Mouse (Mus musculus): ENCODE measurements at regions not wholly inside any gene's neighbourhood (a gene's known extent, or its start where the extent isn't known, plus 50 kb on each side); places are given as distances from the start of the nearest gene placed in this dataset.
A peak's percentile ranks its signal among the peaks of the same experiment; 100 is the strongest.

DNA sequence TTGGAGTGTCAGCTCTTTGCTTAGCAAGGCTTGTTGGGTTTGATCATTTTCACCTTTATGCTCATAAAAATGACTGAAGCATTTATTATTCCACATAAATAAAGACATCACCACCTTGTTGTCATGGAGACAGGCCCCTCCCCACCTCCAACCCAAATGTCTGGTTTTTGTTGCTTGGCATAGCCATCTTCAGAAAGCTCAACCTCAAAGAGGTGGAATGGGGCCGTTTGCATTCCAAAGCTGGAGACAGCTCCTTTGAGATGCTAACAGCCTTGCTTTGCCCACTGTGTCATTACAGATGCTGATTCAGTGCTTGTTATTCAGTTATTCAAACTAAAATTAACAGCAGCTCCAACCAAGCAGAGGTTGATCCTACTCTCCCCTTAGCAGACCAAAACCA is 51.9 kb upstream of the Lgalsl start:
- Histone ChIP-seq H3K27me3 (ENCODE audit: low read depth, poor library complexity, severe bottlenecking) (no peaks in the 10 kb centered on the region), H3K27ac (replicated peaks) (no peak overlapping the region), H3K4me3 (no peak overlapping the region), H3K9me3 (replicated peaks) (no peaks in the 10 kb centered on the region), H3K36me3 (no peaks in the 10 kb centered on the region), H3K4me1 (peaks cover 20% of the 10 kb centered on the region)
- no peak for DNase-seq (ENCODE audit: low spot score)
- 42% methylated on average over 1 of the region's 1 CpGs for WGBS

- Histone ChIP-seq H3K9me3 (replicated peaks) (no peaks in the 10 kb centered on the region), H3K4me1 (peaks cover 14% of the 10 kb centered on the region), H3K27me3 (ENCODE audit: low read depth, poor library complexity, severe bottlenecking) (no peaks in the 10 kb centered on the region), H3K27ac (replicated peaks) (no peak overlapping the region), H3K4me3 (no peak overlapping the region), H3K36me3 (no peaks in the 10 kb centered on the region)
- DNase-seq (ENCODE audit: low spot score): no peak
- 82% methylated on average over 2 of the region's 2 CpGs for WGBS
Observed at GRCm38 (mm10) chr11:20883907-20884306, 53.1 kb upstream of the Lgalsl start.

DNA sequence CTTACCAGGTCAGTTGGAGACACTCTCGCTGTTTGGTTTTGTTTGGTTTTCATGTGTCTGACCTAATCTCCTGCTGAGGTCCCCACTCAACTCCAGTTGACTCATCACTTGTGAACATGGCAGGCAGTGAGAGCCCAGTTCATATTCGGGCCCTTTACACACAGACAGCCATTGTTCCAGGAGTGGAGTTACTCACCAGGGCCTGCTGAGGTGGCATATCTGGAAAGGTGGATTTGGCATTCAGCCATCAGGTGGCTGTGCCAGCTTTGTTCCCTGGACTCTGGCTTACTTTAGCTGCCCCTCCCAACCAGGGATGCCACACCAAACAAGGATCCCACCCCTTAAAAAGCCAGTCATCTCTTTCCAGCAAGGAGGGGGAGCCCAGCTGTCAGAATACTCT is 56.2 kb upstream of the Lgalsl start:
- H3K9me3 ChIP-seq (replicated peaks): no peaks in the 10 kb centered on the region
- DNase-seq (ENCODE audit: low spot score): no peak
- WGBS: 89% methylated on average over 2 of the region's 2 CpGs
- no peak overlapping the region for H3K4me3 ChIP-seq
- no peaks in the 10 kb centered on the region; the same call in 1 of the 2 replicates for H3K27me3 ChIP-seq (ENCODE audit: low read depth, poor library complexity, severe bottlenecking)
- H3K27ac ChIP-seq (replicated peaks): 0 out of 2 replicates have a peak overlapping the region, but pooled peaks have one; percentile 13
- peaks cover 14% of the 10 kb centered on the region for H3K4me1 ChIP-seq
- no peaks in the 10 kb centered on the region for H3K36me3 ChIP-seq

GRCm38 (mm10) chr11:20890479-20890878 is 59.6 kb upstream of the Lgalsl start:
- H3K4me3 ChIP-seq: no peak overlapping the region
- DNase-seq (ENCODE audit: low spot score): no peak
- H3K36me3 ChIP-seq: no peaks in the 10 kb centered on the region
- H3K4me1 ChIP-seq: peaks cover 8% of the 10 kb centered on the region
- H3K9me3 ChIP-seq (replicated peaks): no peaks in the 10 kb centered on the region
- 68% methylated on average over 3 of the region's 3 CpGs for WGBS
- no peak overlapping the region for H3K27ac ChIP-seq (replicated peaks)
- H3K27me3 ChIP-seq (ENCODE audit: low read depth, poor library complexity, severe bottlenecking): no peaks in the 10 kb centered on the region; the same call in 1 of the 2 replicates

DNA sequence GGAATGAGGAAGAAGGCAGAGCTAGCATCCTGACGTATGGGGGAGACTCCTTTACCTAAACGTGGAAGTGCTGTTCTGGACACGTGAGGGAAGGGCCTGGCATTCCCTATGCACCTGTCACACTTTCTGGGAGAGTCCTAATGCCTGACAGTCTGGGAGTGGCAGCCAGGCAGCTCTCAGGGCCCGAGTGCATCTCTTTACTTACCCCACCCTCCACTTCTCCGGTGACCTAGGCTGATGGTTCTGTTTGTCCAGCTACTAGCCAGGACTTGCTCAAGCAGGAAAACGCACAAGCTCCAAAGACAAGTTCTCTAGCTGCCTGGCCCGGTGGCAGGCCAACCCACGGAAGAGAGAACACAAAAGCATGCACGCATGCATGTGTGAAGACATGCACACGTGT is 60.9 kb upstream of the Lgalsl start:
- Histone ChIP-seq H3K4me3 (no peak overlapping the region), H3K9me3 (replicated peaks) (no peaks in the 10 kb centered on the region), H3K27me3 (ENCODE audit: low read depth, poor library complexity, severe bottlenecking) (no peaks in the 10 kb centered on the region; the same call in 1 of the 2 replicates), H3K4me1 (peaks cover 11% of the 10 kb centered on the region), H3K36me3 (no peaks in the 10 kb centered on the region), H3K27ac (replicated peaks) (no peak overlapping the region)
- DNase-seq (ENCODE audit: low spot score): no peak
- 88% methylated on average over 10 of the region's 10 CpGs for WGBS

GRCm38 (mm10) chr11:20896277-20897123 is 65.6 kb upstream of the Lgalsl start:
- WGBS: 78% methylated on average over 11 of the region's 11 CpGs
- DNase-seq (ENCODE audit: low spot score): no peak
- no peak overlapping the region for H3K4me3 ChIP-seq
- no peaks in the 10 kb centered on the region for H3K27me3 ChIP-seq (ENCODE audit: low read depth, poor library complexity, severe bottlenecking)
- H3K27ac ChIP-seq (replicated peaks): no peak overlapping the region
- H3K4me1 ChIP-seq: peaks cover 11% of the 10 kb centered on the region
- H3K9me3 ChIP-seq (replicated peaks): no peaks in the 10 kb centered on the region
- no peaks in the 10 kb centered on the region for H3K36me3 ChIP-seq

DNA sequence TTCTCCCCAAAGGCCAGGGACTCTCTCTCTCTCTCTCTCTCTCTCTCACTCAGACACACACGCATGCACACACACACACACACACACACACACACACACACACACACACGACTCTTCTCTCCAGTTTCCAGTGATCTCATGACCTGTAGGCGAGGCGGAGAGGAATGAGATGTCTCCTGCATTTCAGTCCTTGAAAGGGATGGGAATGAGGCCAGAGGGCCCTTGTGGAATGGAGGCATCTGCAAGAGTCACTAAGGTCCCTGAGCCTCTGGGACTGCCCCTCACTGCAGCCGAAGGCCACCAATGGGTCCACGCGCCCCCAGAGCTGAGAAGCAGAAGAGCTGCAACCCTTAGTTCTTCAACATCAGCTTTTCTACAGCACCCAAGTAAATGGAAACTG is 66.6 kb upstream of the Lgalsl start:
- H3K27ac ChIP-seq (replicated peaks): no peak overlapping the region
- no peaks in the 10 kb centered on the region for H3K9me3 ChIP-seq (replicated peaks)
- no peak overlapping the region for H3K4me3 ChIP-seq
- no peaks in the 10 kb centered on the region for H3K36me3 ChIP-seq
- no peaks in the 10 kb centered on the region for H3K27me3 ChIP-seq (ENCODE audit: low read depth, poor library complexity, severe bottlenecking)
- peaks cover 19% of the 10 kb centered on the region for H3K4me1 ChIP-seq
- DNase-seq (ENCODE audit: low spot score): no peak
- WGBS: 90% methylated on average over 7 of the region's 7 CpGs

DNA sequence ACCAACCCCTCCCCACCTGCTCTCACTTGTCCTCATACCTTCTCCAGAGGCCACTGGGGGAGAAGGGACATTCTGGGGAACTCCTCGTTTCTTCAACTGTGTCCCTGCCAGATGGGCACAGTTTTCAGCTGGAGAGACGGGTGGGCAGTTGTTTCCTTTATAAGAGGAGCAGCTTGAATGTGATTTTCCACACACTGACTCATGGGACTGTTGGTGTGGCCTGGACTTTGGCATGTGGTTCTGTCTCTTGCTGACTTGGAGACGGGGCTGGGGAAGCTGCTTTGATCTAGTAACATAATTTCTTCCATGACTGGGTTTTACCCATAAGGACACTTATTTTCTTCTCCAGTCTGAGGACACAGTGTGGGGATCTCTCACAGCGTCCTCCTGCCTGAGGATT is 67.7 kb upstream of the Lgalsl start:
- Histone ChIP-seq H3K4me1 (peaks cover 30% of the 10 kb centered on the region), H3K27ac (replicated peaks) (no peak overlapping the region), H3K4me3 (no peak overlapping the region), H3K36me3 (no peaks in the 10 kb centered on the region), H3K27me3 (ENCODE audit: low read depth, poor library complexity, severe bottlenecking) (no peaks in the 10 kb centered on the region), H3K9me3 (replicated peaks) (no peaks in the 10 kb centered on the region)
- no peak for DNase-seq (ENCODE audit: low spot score)
- 78% methylated on average over 4 of the region's 4 CpGs for WGBS

GRCm38 (mm10) chr11:20899766-20900165 is 68.9 kb upstream of the Lgalsl start:
- H3K27ac ChIP-seq (replicated peaks): no peak overlapping the region
- H3K27me3 ChIP-seq (ENCODE audit: low read depth, poor library complexity, severe bottlenecking): no peaks in the 10 kb centered on the region
- no peaks in the 10 kb centered on the region for H3K9me3 ChIP-seq (replicated peaks)
- H3K4me3 ChIP-seq: no peak overlapping the region
- H3K4me1 ChIP-seq: peaks cover 31% of the 10 kb centered on the region
- no peaks in the 10 kb centered on the region for H3K36me3 ChIP-seq
- WGBS: 90% methylated on average over 6 of the region's 6 CpGs
- DNase-seq (ENCODE audit: low spot score): no peak

DNA sequence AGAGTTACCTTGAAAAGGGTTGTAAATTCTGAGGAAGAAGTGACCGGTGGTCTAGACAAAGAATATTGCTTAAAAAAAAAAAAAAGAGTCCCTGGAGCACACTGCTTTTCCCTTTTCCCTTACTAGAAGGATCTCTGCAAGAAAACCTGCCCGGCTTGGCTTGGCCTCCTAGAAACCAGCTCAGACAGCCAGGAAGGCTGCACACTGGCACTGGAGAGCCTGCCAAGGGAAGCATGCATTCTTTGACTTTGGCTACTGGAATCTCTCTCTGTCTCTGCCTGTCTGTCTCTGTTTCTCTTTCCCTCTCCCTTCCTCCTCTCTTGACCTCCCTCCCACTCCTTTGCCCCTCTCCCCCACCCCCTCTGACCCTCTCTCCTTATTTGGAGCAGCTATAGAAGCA is 71.1 kb upstream of the Lgalsl start:
- no peak overlapping the region for H3K4me3 ChIP-seq
- 0 out of 2 replicates have a peak overlapping the region, but pooled peaks have one; percentile 52 for H3K27ac ChIP-seq (replicated peaks)
- no peaks in the 10 kb centered on the region for H3K36me3 ChIP-seq
- no peaks in the 10 kb centered on the region for H3K27me3 ChIP-seq (ENCODE audit: low read depth, poor library complexity, severe bottlenecking)
- peaks cover 21% of the 10 kb centered on the region for H3K4me1 ChIP-seq
- DNase-seq (ENCODE audit: low spot score): no peak
- WGBS: 76% methylated on average over 2 of the region's 2 CpGs
- H3K9me3 ChIP-seq (replicated peaks): no peaks in the 10 kb centered on the region

GRCm38 (mm10) chr11:20902910-20903309 is 72.1 kb upstream of the Lgalsl start:
- no peaks in the 10 kb centered on the region for H3K36me3 ChIP-seq
- no peaks in the 10 kb centered on the region for H3K9me3 ChIP-seq (replicated peaks)
- H3K4me1 ChIP-seq: peaks cover 21% of the 10 kb centered on the region
- WGBS: 62% methylated on average over 8 of the region's 8 CpGs
- no peak overlapping the region for H3K4me3 ChIP-seq
- no peaks in the 10 kb centered on the region for H3K27me3 ChIP-seq (ENCODE audit: low read depth, poor library complexity, severe bottlenecking)
- DNase-seq (ENCODE audit: low spot score): no peak
- H3K27ac ChIP-seq (replicated peaks): peak overlapping the region; percentile 17; the same call in 1 of the 2 replicates

DNA sequence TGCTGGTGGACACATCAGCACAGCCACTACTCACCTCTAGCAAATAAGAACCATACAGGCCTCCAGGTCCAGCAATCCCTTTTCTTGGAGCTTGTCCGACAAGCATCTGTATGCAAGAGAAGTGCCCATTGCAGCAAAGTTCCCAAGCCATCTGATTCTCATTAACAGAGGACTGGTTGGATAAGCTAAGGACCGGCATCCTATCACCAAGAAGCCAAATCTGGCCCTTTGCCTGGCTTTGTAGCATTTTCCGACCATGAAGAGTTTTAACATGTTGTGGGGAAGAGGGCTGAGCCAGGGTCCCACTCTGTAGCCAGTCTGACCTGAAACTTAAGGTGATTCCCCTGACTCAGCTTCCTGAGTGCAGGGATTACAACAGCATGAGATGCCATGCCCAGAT is 77.1 kb upstream of the Lgalsl start:
- Histone ChIP-seq H3K9me3 (replicated peaks) (no peaks in the 10 kb centered on the region), H3K4me1 (peaks cover 7% of the 10 kb centered on the region), H3K27me3 (ENCODE audit: low read depth, poor library complexity, severe bottlenecking) (no peaks in the 10 kb centered on the region), H3K4me3 (no peak overlapping the region), H3K36me3 (no peaks in the 10 kb centered on the region), H3K27ac (replicated peaks) (no peak overlapping the region)
- DNase-seq (ENCODE audit: low spot score): no peak
- WGBS: 75% methylated on average over 3 of the region's 3 CpGs

DNA sequence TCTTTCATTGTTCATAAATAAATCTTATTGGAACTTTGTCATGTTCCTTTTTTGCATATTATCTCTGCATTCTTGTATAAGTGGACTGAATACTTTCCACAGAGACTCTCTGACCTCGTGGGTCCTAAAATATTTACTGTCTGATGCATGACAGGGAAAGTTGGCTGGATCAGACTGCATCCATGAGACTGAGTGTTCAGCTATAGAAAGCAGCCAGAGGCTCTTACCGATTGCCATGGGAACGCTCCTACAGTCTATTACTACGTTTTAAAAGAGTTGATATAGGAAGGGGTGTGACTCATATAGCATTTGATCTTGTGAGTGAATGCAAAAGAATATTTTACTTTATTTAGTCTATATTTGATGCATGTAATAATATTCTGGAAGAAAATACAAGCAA is 77.6 kb upstream of the Lgalsl start:
- no peak overlapping the region for H3K4me3 ChIP-seq
- 88% methylated on average over 4 of the region's 4 CpGs for WGBS
- H3K27me3 ChIP-seq (ENCODE audit: low read depth, poor library complexity, severe bottlenecking): no peaks in the 10 kb centered on the region
- no peak overlapping the region for H3K27ac ChIP-seq (replicated peaks)
- peaks cover 4% of the 10 kb centered on the region; the same call in 1 of the 2 replicates for H3K4me1 ChIP-seq
- H3K36me3 ChIP-seq: no peaks in the 10 kb centered on the region
- DNase-seq (ENCODE audit: low spot score): no peak
- H3K9me3 ChIP-seq (replicated peaks): no peaks in the 10 kb centered on the region

Measured in midbrain, embryonic 10.5 days (tissue).